Mouse (Mus musculus) stomach, postnatal 0 days (tissue): ENCODE results near the gene Fbxl17. TPM values are rescaled to one million over a fixed set of nuclear protein-coding genes. Genes with fewer than 3 reads are reported as not detected.

ENCODE experiments used
- ATAC-seq: fragments of 200-750 bp; cut with Nextera tagmentation; 2 replicates; pipeline ENCODE4 v1.8.0; 2017; ENCODE audit not compliant: low FRiP score, low TSS enrichment
- DNase-seq: peaks from one replicate; pipeline ENCODE4 v3.0.0-alpha.2; 2016; ENCODE audit warnings: low spot score
- H3K27ac ChIP-seq: fragments of 300-500 bp; sonication (generic); replicated peaks from 2 replicates; pipeline ENCODE4 v1.5.1; 2014; ENCODE audit warnings: mild to moderate bottlenecking, control low read depth
- H3K27me3 ChIP-seq: fragments of 300-500 bp; sonication (generic); 2 replicates; pipeline ENCODE4 v1.6.1; 2014; ENCODE audit warnings: low read length; ENCODE audit not compliant: control insufficient read depth, insufficient read depth
- H3K36me3 ChIP-seq: fragments of 300-500 bp; sonication (generic); 2 replicates; pipeline ENCODE4 v1.6.1; 2014; ENCODE audit warnings: low read length, mixed read lengths; ENCODE audit not compliant: control insufficient read depth, insufficient read depth
- H3K4me1 ChIP-seq: fragments of 300-500 bp; sonication (generic); replicated peaks from 2 replicates; pipeline ENCODE4 v1.6.1; 2014; ENCODE audit warnings: antibody characterized with exemption; ENCODE audit not compliant: control insufficient read depth, insufficient read depth
- H3K4me2 ChIP-seq: fragments of 300-500 bp; sonication (generic); replicated peaks from 2 replicates; pipeline ENCODE4 v1.6.1; 2014; ENCODE audit warnings: low read depth, mild to moderate bottlenecking, control low read depth, moderate library complexity
- H3K4me3 ChIP-seq: fragments of 300-500 bp; sonication (generic); 2 replicates; pipeline ENCODE4 v1.5.1; 2014; ENCODE audit warnings: low read depth, low read length, control low read depth
- H3K9ac ChIP-seq: fragments of 300-500 bp; sonication (generic); 2 replicates; pipeline ENCODE4 v1.6.1; 2014; ENCODE audit warnings: mild to moderate bottlenecking, low read length, control low read depth, mixed read lengths
- H3K9me3 ChIP-seq: fragments of 300-500 bp; sonication (generic); 2 replicates; pipeline ENCODE4 v1.6.1; 2016; ENCODE audit warnings: low read length; ENCODE audit not compliant: control insufficient read depth
- CTCF ChIP-seq: IDR thresholded peaks from 2 replicates; pipeline ENCODE4 v1.5.1; 2016; ENCODE audit warnings: antibody characterized with exemption, low read depth, mild to moderate bottlenecking, moderate library complexity
- EP300 ChIP-seq: optimal IDR thresholded peaks from 2 replicates; pipeline ENCODE3; 2016; ENCODE audit warnings: antibody characterized with exemption
- WGBS: fragments of 180-500 bp; shearing (Covaris S2); extraction: QIAGEN DNeasy Blood & Tissue Kit; methylation state at CpG from one replicate; pipeline ENCODE4 v1.1.7; 2014; 5-methylcytosine and 5-hydroxymethylcytosine counted together
- polyA plus RNA-seq: library from polyadenylated mRNA; unstranded; fragments of >200 nt; fragmentation: Nextera tagmentation; extraction: Ambion mirVana; gene quantifications from 2 replicates; pipeline ENCODE4 v1.2.1, GENCODE M21; 2015

The Fbxl17 gene
- polyA plus RNA-seq, 1 experiment from 2014 or later: 3.6 TPM

DNA sequence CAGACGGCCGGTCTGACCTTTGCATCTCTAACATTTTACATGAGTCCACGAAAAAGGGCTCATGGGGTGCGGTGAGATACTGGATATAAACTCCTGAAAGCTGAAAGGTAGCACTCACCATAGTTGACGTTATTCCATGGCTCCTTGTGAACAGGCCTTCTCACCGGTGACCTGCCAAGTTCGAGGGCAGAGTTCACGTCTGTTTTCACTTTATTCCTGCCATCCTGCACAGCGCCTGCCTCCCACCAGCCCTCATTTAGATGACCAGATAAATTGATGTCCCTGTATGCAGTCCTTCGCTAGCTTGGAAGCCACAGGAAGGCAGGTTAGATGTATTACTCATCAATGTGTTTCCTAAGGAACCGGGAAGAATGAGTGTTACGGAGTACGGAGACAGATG lies 454.5 kb downstream of the Fbxl17 start:
- no peak for ATAC-seq
- no peaks in the 10 kb centered on the region for H3K27me3 ChIP-seq
- H3K36me3 ChIP-seq: no peaks in the 10 kb centered on the region
- DNase-seq: no peak
- H3K4me3 ChIP-seq: no peak overlapping the region
- no peaks in the 10 kb centered on the region for H3K4me1 ChIP-seq
- H3K9me3 ChIP-seq: 0 out of 2 replicates have a peak, but pooled peaks cover 2% of the 10 kb centered on the region
- no peak overlapping the region for H3K27ac ChIP-seq
- no peak overlapping the region for H3K9ac ChIP-seq
- no peak overlapping the region for H3K4me2 ChIP-seq
- WGBS: 79% methylated on average over 13 of the region's 13 CpGs
- TF ChIP-seq CTCF (no peak), EP300 (no peak)

- TF ChIP-seq CTCF: no peak
- TF ChIP-seq EP300: no peak
- H3K9me3 ChIP-seq: 0 out of 2 replicates have a peak, but pooled peaks cover 2% of the 10 kb centered on the region
- ATAC-seq: no peak
- no peak for DNase-seq
- no peaks in the 10 kb centered on the region for H3K36me3 ChIP-seq
- no peak overlapping the region for H3K27ac ChIP-seq
- no peaks in the 10 kb centered on the region for H3K27me3 ChIP-seq
- WGBS: 87% methylated on average over 9 of the region's 9 CpGs
- no peak overlapping the region for H3K9ac ChIP-seq
- no peak overlapping the region for H3K4me3 ChIP-seq
- H3K4me2 ChIP-seq: no peak overlapping the region
- H3K4me1 ChIP-seq: no peaks in the 10 kb centered on the region
These were observed 456.7 kb downstream of the Fbxl17 start for GRCm38 (mm10) chr17:63043046-63043675.

DNA sequence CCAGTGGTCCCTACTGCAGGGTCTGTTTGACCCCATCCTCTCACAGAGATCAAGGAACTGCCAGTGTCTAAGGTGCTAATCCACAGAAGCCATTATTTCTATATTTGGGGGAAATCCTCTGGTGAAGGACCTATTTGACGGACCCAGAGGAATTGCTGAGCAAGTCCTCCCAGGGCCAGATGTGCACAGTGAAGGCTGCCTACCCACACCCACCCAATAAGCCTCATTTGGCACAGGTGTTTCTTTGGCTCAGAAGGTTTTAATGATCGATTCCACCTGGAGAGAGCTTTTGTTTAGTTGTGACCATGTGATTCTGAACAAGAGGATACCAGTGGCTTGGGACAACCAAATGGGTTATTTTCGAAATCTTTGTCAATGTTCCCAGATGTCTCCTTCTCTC lies 462.3 kb downstream of the Fbxl17 start:
- no peaks in the 10 kb centered on the region for H3K27me3 ChIP-seq
- no peak for DNase-seq
- no peaks in the 10 kb centered on the region for H3K4me1 ChIP-seq
- no peak overlapping the region for H3K4me3 ChIP-seq
- TF ChIP-seq EP300: no peak
- no peaks in the 10 kb centered on the region for H3K36me3 ChIP-seq
- WGBS: 76% methylated on average over 3 of the region's 3 CpGs
- H3K4me2 ChIP-seq: no peak overlapping the region
- no peak overlapping the region for H3K9ac ChIP-seq
- no peak for ATAC-seq
- H3K9me3 ChIP-seq: 0 out of 2 replicates have a peak, but pooled peaks cover 2% of the 10 kb centered on the region
- H3K27ac ChIP-seq: no peak overlapping the region

DNA sequence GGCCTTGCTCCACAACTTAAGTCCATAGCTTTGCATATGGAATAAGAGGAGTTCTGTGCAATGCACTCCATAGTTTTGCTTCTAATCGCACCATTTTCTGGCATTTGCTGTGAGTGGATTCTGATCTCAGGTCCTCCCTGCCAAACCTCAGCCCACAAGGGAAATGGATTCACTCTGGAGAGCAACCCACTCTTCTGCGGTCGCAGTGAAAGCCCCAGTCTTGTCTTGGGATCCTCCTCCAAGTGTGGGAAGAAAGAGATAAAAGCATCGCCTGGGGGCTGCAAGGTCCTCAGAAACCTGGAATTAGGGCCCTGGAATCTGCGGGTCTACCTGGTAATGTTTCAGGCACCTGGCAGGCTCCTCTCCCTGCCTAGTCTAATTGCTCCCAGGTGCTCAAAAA lies 466.7 kb downstream of the Fbxl17 start:
- Histone ChIP-seq H3K9ac (no peak overlapping the region), H3K4me3 (no peak overlapping the region), H3K9me3 (no peaks in the 10 kb centered on the region), H3K4me2 (no peak overlapping the region), H3K27ac (no peak overlapping the region), H3K27me3 (no peaks in the 10 kb centered on the region), H3K36me3 (no peaks in the 10 kb centered on the region), H3K4me1 (no peaks in the 10 kb centered on the region)
- TF ChIP-seq CTCF: no peak
- no peak for TF ChIP-seq EP300
- 80% methylated on average over 5 of the region's 5 CpGs for WGBS
- no peak for ATAC-seq
- no peak for DNase-seq

DNA sequence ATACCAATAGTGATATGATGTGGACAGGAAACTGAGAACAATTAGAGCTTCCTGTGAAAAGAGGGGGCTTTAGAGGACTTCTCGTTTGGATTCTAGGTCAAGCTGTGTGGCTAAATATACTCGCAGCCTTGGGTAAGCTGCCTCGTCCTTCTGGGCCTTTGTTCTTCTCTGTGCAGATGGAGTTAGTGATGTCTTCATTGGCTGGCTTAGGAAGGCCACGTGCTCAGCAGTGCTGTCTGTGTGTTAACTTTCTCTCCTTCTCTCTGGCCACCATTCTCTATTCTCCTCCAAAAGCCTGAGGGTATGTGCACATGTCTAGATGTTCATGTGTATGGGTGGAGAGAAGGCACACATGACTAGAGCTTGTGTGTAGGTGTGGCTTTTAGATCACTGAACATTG lies 470.7 kb downstream of the Fbxl17 start:
- Histone ChIP-seq H3K9me3 (no peaks in the 10 kb centered on the region), H3K4me3 (no peak overlapping the region), H3K4me1 (no peaks in the 10 kb centered on the region), H3K9ac (no peak overlapping the region), H3K36me3 (no peaks in the 10 kb centered on the region), H3K4me2 (no peak overlapping the region), H3K27me3 (no peaks in the 10 kb centered on the region), H3K27ac (no peak overlapping the region)
- no peak for ATAC-seq
- no peak for DNase-seq
- WGBS: 57% methylated on average over 4 of the region's 4 CpGs
- TF ChIP-seq EP300: no peak
- TF ChIP-seq CTCF: no peak

- Histone ChIP-seq H3K4me2 (no peak overlapping the region; the same call in 1 of the 2 replicates), H3K9me3 (no peaks in the 10 kb centered on the region), H3K36me3 (no peaks in the 10 kb centered on the region), H3K27ac (no peak overlapping the region), H3K27me3 (no peaks in the 10 kb centered on the region), H3K4me3 (no peak overlapping the region), H3K9ac (no peak overlapping the region), H3K4me1 (no peaks in the 10 kb centered on the region)
- no peak for DNase-seq
- TF ChIP-seq CTCF (no peak), EP300 (no peak)
- 42% methylated on average over 15 of the region's 15 CpGs for WGBS
- no peak for ATAC-seq
These were observed 474.6 kb downstream of the Fbxl17 start for GRCm38 (mm10) chr17:63025238-63025637.
